Mouse (Mus musculus) MEL (cell line): ENCODE measurements around the gene Itpr2. TPM values are rescaled to one million over a fixed set of nuclear protein-coding genes. Genes with fewer than 3 reads are reported as not detected.

Source experiments
- DNase-seq: peaks from one replicate; pipeline ENCODE4 v3.0.0; 2011; ENCODE audit warnings: low read depth, low spot score
- H3K27ac ChIP-seq: 2 replicates; pipeline ENCODE4 v1.5.1; 2012; ENCODE audit warnings: low read depth, mild to moderate bottlenecking, control low read depth, low read length, moderate library complexity; ENCODE audit not compliant: control insufficient read depth
- H3K27me3 ChIP-seq, 2 experiments: fragments of 150-350 bp in 1 of 2; sonication (generic) in 1 of 2; 2 replicates each; pipeline ENCODE4 v1.6.1; 2012; ENCODE audit warnings: low read length in 2 of 2, mild to moderate bottlenecking in 2 of 2, improper control_type of control experiment in 1 of 2, moderate library complexity in 1 of 2; ENCODE audit not compliant: insufficient read depth in 2 of 2, control insufficient read depth in 1 of 2
- H3K36me3 ChIP-seq, 2 experiments: 2 replicates each; pipeline ENCODE4 v1.6.1; 2012 to 2014; ENCODE audit warnings: low read length in 2 of 2, improper control_type of control experiment in 1 of 2, inconsistent platforms in 1 of 2, mild to moderate bottlenecking in 1 of 2; ENCODE audit not compliant: insufficient read depth in 2 of 2, control insufficient read depth in 1 of 2
- H3K4me1 ChIP-seq, 2 experiments: fragments of 150-350 bp in 1 of 2; sonication (generic) in 1 of 2; 2 replicates each; pipeline ENCODE4 v1.6.1; 2012; ENCODE audit warnings: low read length in 2 of 2, improper control_type of control experiment in 1 of 2, mild to moderate bottlenecking in 1 of 2; ENCODE audit not compliant: insufficient read depth in 2 of 2, control insufficient read depth in 1 of 2
- H3K4me3 ChIP-seq, 2 experiments: fragments of 150-350 bp in 1 of 2; sonication (generic) in 1 of 2; 2 replicates each; pipeline ENCODE4 v1.5.1; 2012; ENCODE audit warnings: low read depth in 2 of 2, low read length in 2 of 2, mild to moderate bottlenecking in 2 of 2, moderate library complexity in 2 of 2, control low read depth in 1 of 2, improper control_type of control experiment in 1 of 2; ENCODE audit not compliant: control insufficient read depth in 1 of 2, insufficient read depth in 1 of 2
- H3K79me2 ChIP-seq: 2 replicates; pipeline ENCODE4 v1.6.1; 2012; ENCODE audit warnings: mild to moderate bottlenecking, low read length, moderate library complexity; ENCODE audit not compliant: control insufficient read depth, poor library complexity, insufficient read depth
- H3K9ac ChIP-seq: 2 replicates; pipeline ENCODE4 v1.6.1; 2012; ENCODE audit warnings: low read depth, mild to moderate bottlenecking, control low read depth, low read length, moderate library complexity; ENCODE audit not compliant: control insufficient read depth, poor library complexity, severe bottlenecking
- H3K9me3 ChIP-seq: fragments of 150-350 bp; sonication (generic); replicated peaks from 2 replicates; pipeline ENCODE4 v1.6.1; 2012; ENCODE audit warnings: mild to moderate bottlenecking, low read length, improper control_type of control experiment, moderate library complexity; ENCODE audit not compliant: insufficient read depth
- BHLHE40 ChIP-seq: IDR thresholded peaks from 2 replicates; pipeline ENCODE4 v1.6.1; 2012; ENCODE audit warnings: low read depth, mild to moderate bottlenecking, inconsistent platforms, low read length, improper control_type of control experiment, borderline replicate concordance
- CHD2 ChIP-seq: IDR thresholded peaks from 2 replicates; pipeline ENCODE4 v1.6.1; 2011; ENCODE audit warnings: low read length, improper control_type of control experiment
- CTCF ChIP-seq, 3 experiments: IDR thresholded peaks in 2 of 3; conservative IDR thresholded peaks in 1 of 3; 2 replicates each; pipeline ENCODE4 v1.5.1; 2011 to 2012; ENCODE audit warnings: low read length in 3 of 3, low read depth in 2 of 3, mild to moderate bottlenecking in 2 of 3, improper control_type of control experiment in 1 of 3, inconsistent platforms in 1 of 3, mixed read lengths in 1 of 3, moderate library complexity in 1 of 3; ENCODE audit not compliant: control insufficient read depth in 1 of 3, insufficient read depth in 1 of 3, poor library complexity in 1 of 3, severe bottlenecking in 1 of 3
- E2F4 ChIP-seq: IDR thresholded peaks from 2 replicates; pipeline ENCODE4 v1.6.1; 2011; ENCODE audit warnings: low read depth, low read length, improper control_type of control experiment, borderline replicate concordance
- ELF1 ChIP-seq: IDR thresholded peaks from 2 replicates; pipeline ENCODE4 v1.6.1; 2014; ENCODE audit warnings: low read depth, mild to moderate bottlenecking, inconsistent platforms, low read length, improper control_type of control experiment, moderate library complexity
- EP300 ChIP-seq, 2 experiments: IDR thresholded peaks; 2 replicates each; pipeline ENCODE4 v1.6.1; 2011; ENCODE audit warnings: improper control_type of control experiment in 2 of 2, low read length in 2 of 2, low read depth in 1 of 2, mild to moderate bottlenecking in 1 of 2
- ETS1 ChIP-seq: IDR thresholded peaks from 2 replicates; pipeline ENCODE4 v1.6.1; 2012; ENCODE audit warnings: low read depth, mild to moderate bottlenecking, inconsistent platforms, low read length, improper control_type of control experiment, moderate library complexity
- GABPA ChIP-seq: IDR thresholded peaks from 2 replicates; pipeline ENCODE4 v1.6.1; 2012; ENCODE audit warnings: low read depth, mild to moderate bottlenecking, inconsistent platforms, low read length, improper control_type of control experiment, moderate library complexity
- GATA1 ChIP-seq: IDR thresholded peaks from 2 replicates; pipeline ENCODE4 v1.6.1; 2011; ENCODE audit warnings: low read depth, low read length, improper control_type of control experiment
- HCFC1 ChIP-seq: IDR thresholded peaks from 2 replicates; pipeline ENCODE4 v1.6.1; 2012; ENCODE audit warnings: low read depth, mild to moderate bottlenecking, inconsistent platforms, low read length, improper control_type of control experiment, moderate library complexity
- KAT2A ChIP-seq: conservative IDR thresholded peaks from 2 replicates; pipeline ENCODE4 v1.6.1; 2012; ENCODE audit warnings: low read depth, low read length, improper control_type of control experiment, inconsistent platforms
- MAZ ChIP-seq: IDR thresholded peaks from 2 replicates; pipeline ENCODE4 v1.6.1; 2012; ENCODE audit warnings: low read depth, mild to moderate bottlenecking, inconsistent platforms, low read length, improper control_type of control experiment
- MEF2A ChIP-seq: IDR thresholded peaks from 2 replicates; pipeline ENCODE4 v1.6.1; 2014; ENCODE audit warnings: low read depth, mild to moderate bottlenecking, inconsistent platforms, low read length, improper control_type of control experiment; ENCODE audit not compliant: poor library complexity, insufficient replicate concordance, severe bottlenecking; ENCODE audit errors: extremely low read depth
- MYB ChIP-seq: IDR thresholded peaks from 2 replicates; pipeline ENCODE4 v1.6.1; 2011; ENCODE audit warnings: mild to moderate bottlenecking, low read depth, low read length, improper control_type of control experiment
- MYC ChIP-seq: IDR thresholded peaks from 2 replicates; pipeline ENCODE4 v1.6.1; 2011; ENCODE audit warnings: low read depth, mild to moderate bottlenecking, low read length, improper control_type of control experiment, moderate library complexity
- NRF1 ChIP-seq: IDR thresholded peaks from 2 replicates; pipeline ENCODE4 v1.6.1; 2014; ENCODE audit warnings: low read depth, mild to moderate bottlenecking, inconsistent platforms, low read length, improper control_type of control experiment, moderate library complexity; ENCODE audit not compliant: poor library complexity, insufficient read depth, severe bottlenecking
- POLR2AphosphoS5 ChIP-seq: IDR thresholded peaks from 2 replicates; pipeline ENCODE4 v1.6.1; 2012; ENCODE audit warnings: low read depth, borderline replicate concordance, mild to moderate bottlenecking, inconsistent platforms, low read length, moderate library complexity, mixed read lengths
- RAD21 ChIP-seq: IDR thresholded peaks from 2 replicates; pipeline ENCODE4 v1.6.1; 2011; ENCODE audit warnings: mild to moderate bottlenecking, low read depth, low read length, improper control_type of control experiment
- SMC3 ChIP-seq: IDR thresholded peaks from 2 replicates; pipeline ENCODE4 v1.6.1; 2011; ENCODE audit warnings: low read depth, low read length, improper control_type of control experiment
- TAL1 ChIP-seq: IDR thresholded peaks from 2 replicates; pipeline ENCODE4 v1.6.1; 2012; ENCODE audit warnings: mild to moderate bottlenecking, inconsistent platforms, low read length, moderate library complexity, mixed read lengths
- TCF12 ChIP-seq: IDR thresholded peaks from 2 replicates; pipeline ENCODE4 v1.6.1; 2014; ENCODE audit warnings: low read depth, mild to moderate bottlenecking, inconsistent platforms, low read length, improper control_type of control experiment, moderate library complexity
- UBTF ChIP-seq: IDR thresholded peaks from 2 replicates; pipeline ENCODE4 v1.6.1; 2012; ENCODE audit warnings: low read depth, mild to moderate bottlenecking, inconsistent platforms, low read length, improper control_type of control experiment, moderate library complexity, borderline replicate concordance; ENCODE audit not compliant: insufficient read depth
- USF1 ChIP-seq: IDR thresholded peaks from 2 replicates; pipeline ENCODE4 v1.6.1; 2014; ENCODE audit warnings: low read depth, mild to moderate bottlenecking, inconsistent platforms, low read length, improper control_type of control experiment, moderate library complexity
- USF2 ChIP-seq, 2 experiments: IDR thresholded peaks; 2 replicates each; pipeline ENCODE4 v1.6.1; 2011 to 2012; ENCODE audit warnings: improper control_type of control experiment in 2 of 2, low read length in 2 of 2, borderline replicate concordance in 1 of 2, inconsistent platforms in 1 of 2, low read depth in 1 of 2, mild to moderate bottlenecking in 1 of 2; ENCODE audit not compliant: insufficient read depth in 1 of 2
- ZC3H11A ChIP-seq: IDR thresholded peaks from 2 replicates; pipeline ENCODE4 v1.6.1; 2012; ENCODE audit warnings: low read depth, mild to moderate bottlenecking, inconsistent platforms, low read length, improper control_type of control experiment
- ZKSCAN1 ChIP-seq: IDR thresholded peaks from 2 replicates; pipeline ENCODE4 v1.6.1; 2012; ENCODE audit warnings: low read depth, mild to moderate bottlenecking, inconsistent platforms, low read length, improper control_type of control experiment, moderate library complexity
- ZMIZ1 ChIP-seq: IDR thresholded peaks from 2 replicates; pipeline ENCODE4 v1.6.1; 2012; ENCODE audit warnings: low read depth, mild to moderate bottlenecking, inconsistent platforms, low read length, improper control_type of control experiment, moderate library complexity
- ZNF384 ChIP-seq: IDR thresholded peaks from 2 replicates; pipeline ENCODE4 v1.6.1; 2012; ENCODE audit warnings: low read depth, mild to moderate bottlenecking, inconsistent platforms, low read length, improper control_type of control experiment
- polyA plus RNA-seq, 2 experiments: library from polyadenylated mRNA; stranded (reverse) in 1 of 2; unstranded in 1 of 2; fragments of >175 nt in 1 of 2; fragments of >200 nt in 1 of 2; gene quantifications; 2 replicates each; pipeline versions ENCODE4 v1.2.1 to v1.2.4; 2012; ENCODE audit warnings: low replicate concordance in 2 of 2, low read depth in 1 of 2; ENCODE audit not compliant: insufficient read length in 2 of 2, insufficient read depth in 1 of 2, missing spikeins in 1 of 2
- total RNA-seq: library from RNA; depleted of rRNA; stranded (reverse); fragments of 300-350 nt; gene quantifications from 2 replicates; pipeline ENCODE4 v1.2.3, GENCODE M21; 2012

Gene Itpr2
- total and polyA plus RNA-seq, 3 experiments = 1.5 to 3.0 TPM; not detected in 1

DNA sequence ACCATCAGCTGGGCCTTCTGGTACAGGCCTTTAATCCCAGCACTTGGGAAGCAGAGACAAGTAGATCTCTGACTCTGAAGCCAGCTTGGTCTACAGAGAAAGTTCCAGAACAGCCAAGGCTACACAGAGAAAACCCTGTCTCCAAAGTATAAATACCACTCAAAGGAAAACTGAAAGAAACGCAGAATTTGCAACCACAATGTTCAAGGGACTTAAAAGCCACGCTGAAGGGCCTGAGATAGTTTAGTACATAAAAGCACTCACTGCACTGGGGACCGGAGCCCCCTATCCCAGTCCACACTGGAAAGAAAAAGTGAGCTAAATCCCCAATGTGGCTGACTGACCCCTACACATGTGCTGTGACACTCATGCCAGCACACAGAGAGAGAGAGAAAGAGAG lies 4.6 kb downstream of the Itpr2 start:
- no peak overlapping the region for H3K9ac ChIP-seq
- H3K79me2 ChIP-seq = no peaks in the 10 kb centered on the region; the same call in 1 of the 2 replicates
- no peak for TF ChIP-seq NRF1
- TF ChIP-seq MYC = no peak
- no peak for TF ChIP-seq SMC3
- no peak for TF ChIP-seq BHLHE40
- TF ChIP-seq E2F4 = no peak
- no peak for TF ChIP-seq ZNF384
- no peak for TF ChIP-seq GATA1
- no peak for TF ChIP-seq MAZ
- no peak for TF ChIP-seq RAD21
- no peak for TF ChIP-seq POLR2AphosphoS5
- no peak for TF ChIP-seq HCFC1
- no peak for TF ChIP-seq UBTF
- no peak for TF ChIP-seq GABPA
- H3K36me3 ChIP-seq = no peaks in the 10 kb centered on the region
- peaks cover 6% of the 10 kb centered on the region in 2 experiments; a peak in 2 of 4 replicates for H3K4me1 ChIP-seq
- H3K27me3 ChIP-seq = no peaks in the 10 kb centered on the region
- no peaks in the 10 kb centered on the region for H3K9me3 ChIP-seq
- H3K27ac ChIP-seq = no peak overlapping the region
- no peak for DNase-seq
- no peak overlapping the region for H3K4me3 ChIP-seq

DNA sequence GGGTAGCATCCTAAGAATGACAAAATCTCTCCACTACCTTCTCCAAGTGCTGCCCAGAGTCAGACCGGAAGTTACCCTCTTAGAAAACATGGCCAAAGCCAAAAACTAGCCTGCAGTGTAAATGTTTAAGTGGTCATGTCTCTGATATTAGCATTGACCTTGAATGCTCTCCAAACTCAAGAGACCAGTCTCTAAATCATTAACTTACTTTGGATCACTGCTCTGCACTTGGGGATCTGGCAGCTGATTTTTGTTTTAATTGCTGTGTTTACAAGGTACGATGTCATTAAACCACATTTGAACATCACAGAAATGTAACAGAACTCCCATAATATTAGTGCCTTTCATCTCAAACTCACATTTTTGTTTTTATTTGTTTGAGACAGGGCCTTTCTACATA lies 10.3 kb downstream of the Itpr2 start:
- H3K4me3 ChIP-seq = no peak overlapping the region
- no peaks in the 10 kb centered on the region; a peak in 1 of 4 replicates for H3K36me3 ChIP-seq
- H3K27ac ChIP-seq = no peak overlapping the region
- H3K79me2 ChIP-seq = no peaks in the 10 kb centered on the region
- no peak for DNase-seq
- no peaks in the 10 kb centered on the region for H3K27me3 ChIP-seq
- peaks cover 0 to 6% of the 10 kb centered on the region in 2 experiments; a peak in 1 of 4 replicates for H3K4me1 ChIP-seq
- no peaks in the 10 kb centered on the region for H3K9me3 ChIP-seq
- TF ChIP-seq MAZ = no peak
- no peak for TF ChIP-seq USF1
- no peak for TF ChIP-seq TCF12
- no peak for TF ChIP-seq POLR2AphosphoS5
- no peak for TF ChIP-seq SMC3
- TF ChIP-seq MYB = no peak
- no peak for TF ChIP-seq ZKSCAN1
- no peak for TF ChIP-seq RAD21
- no peak for TF ChIP-seq TAL1
- TF ChIP-seq MEF2A = no peak
- TF ChIP-seq CHD2 = no peak
- TF ChIP-seq ZC3H11A = no peak
- no peak for TF ChIP-seq ELF1
- TF ChIP-seq ZMIZ1 = no peak
- TF ChIP-seq EP300 (IDR thresholded peaks at IDR 0.05; ENCODE audit: low read depth in 1 of 2, low read length in 2 of 2) = no peak
- no peak for TF ChIP-seq KAT2A
- TF ChIP-seq USF2 (IDR thresholded peaks at IDR 0.05; ENCODE audit: borderline replicate concordance in 1 of 2, insufficient read depth in 1 of 2, low read depth in 1 of 2, low read length in 2 of 2) = no peak
- no peak for TF ChIP-seq CTCF (IDR thresholded peaks at IDR 0.05 in 2 of 3, conservative IDR thresholded peaks at IDR 0.05 in 1 of 3; ENCODE audit: control insufficient read depth in 1 of 3, insufficient read depth in 1 of 3, low read depth in 2 of 3, low read length in 3 of 3, poor library complexity in 1 of 3, severe bottlenecking in 1 of 3)
- TF ChIP-seq ETS1 = no peak
- no peak overlapping the region for H3K9ac ChIP-seq
